Mouse (Mus musculus): ENCODE results near the gene Tarbp2. TPM values are rescaled to one million over a fixed set of nuclear protein-coding genes. Genes with fewer than 3 reads are reported as not detected.

The Tarbp2 gene
- polyA plus RNA-seq, 1 experiment from 2014 or later, result 108 TPM

DNA sequence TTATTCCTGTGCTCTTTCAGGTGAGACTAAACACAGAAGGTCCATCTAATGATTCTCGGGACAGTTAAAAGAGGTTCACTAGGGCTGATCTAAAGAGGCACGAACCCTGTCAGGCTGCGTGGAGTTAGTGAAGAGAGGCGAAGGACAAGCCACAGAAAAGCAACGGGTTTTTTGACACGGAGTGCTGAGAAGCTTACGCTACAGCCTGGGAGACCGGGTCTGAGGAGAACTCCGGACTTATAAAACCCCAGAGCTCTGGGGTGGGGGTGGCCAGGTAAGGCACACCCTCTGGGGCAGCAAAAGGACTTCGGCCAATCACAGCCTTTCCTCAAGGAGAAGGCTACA lies 389 bp upstream of the Tarbp2 start:
- H3K4me1 ChIP-seq, result peaks cover 44% of the 10 kb centered on the region
- H3K36me3 ChIP-seq (replicated peaks), result no peaks in the 10 kb centered on the region; the same call in 1 of the 2 replicates
- H3K4me3 ChIP-seq, result peak overlapping the region; percentile 66
- WGBS, result under 1% methylated on average over 10 of the region's 10 CpGs
- H3K27me3 ChIP-seq (replicated peaks), result no peaks in the 10 kb centered on the region
- H3K4me2 ChIP-seq, result peak overlapping the region; percentile 88
- ATAC-seq (replicated peaks), result no peak
- no peaks in the 10 kb centered on the region for H3K9me3 ChIP-seq
- H3K27ac ChIP-seq, result peak overlapping the region; percentile 100
- H3K9ac ChIP-seq, result peak overlapping the region; percentile 81

DNA sequence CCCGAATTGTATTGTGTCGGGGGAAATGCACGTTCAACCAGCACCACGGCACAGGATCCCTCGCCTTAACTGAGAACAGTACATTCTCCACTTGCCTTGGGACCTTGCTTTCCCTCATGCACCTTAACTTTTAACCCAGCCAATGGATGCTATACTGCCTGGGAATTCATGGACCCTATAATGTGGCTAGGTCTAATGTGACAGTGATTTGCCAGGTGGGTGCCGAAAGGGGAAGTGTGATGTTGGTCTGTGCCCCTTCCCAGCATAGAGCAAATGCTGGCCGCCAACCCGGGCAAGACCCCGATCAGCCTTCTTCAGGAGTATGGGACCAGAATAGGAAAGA lies 838 bp downstream of the Tarbp2 start:
- 23% methylated on average over 9 of the region's 9 CpGs for WGBS
- Histone ChIP-seq H3K4me2 (peak overlapping the region; percentile 88), H3K4me1 (peaks cover 34% of the 10 kb centered on the region), H3K4me3 (peak overlapping the region; percentile 66), H3K27ac (peak overlapping the region; percentile 100), H3K36me3 (replicated peaks) (peaks cover 4% of the 10 kb centered on the region; the same call in 1 of the 2 replicates), H3K9ac (peak overlapping the region; percentile 83), H3K27me3 (replicated peaks) (no peaks in the 10 kb centered on the region), H3K9me3 (no peaks in the 10 kb centered on the region)
- no peak for ATAC-seq (replicated peaks)

DNA sequence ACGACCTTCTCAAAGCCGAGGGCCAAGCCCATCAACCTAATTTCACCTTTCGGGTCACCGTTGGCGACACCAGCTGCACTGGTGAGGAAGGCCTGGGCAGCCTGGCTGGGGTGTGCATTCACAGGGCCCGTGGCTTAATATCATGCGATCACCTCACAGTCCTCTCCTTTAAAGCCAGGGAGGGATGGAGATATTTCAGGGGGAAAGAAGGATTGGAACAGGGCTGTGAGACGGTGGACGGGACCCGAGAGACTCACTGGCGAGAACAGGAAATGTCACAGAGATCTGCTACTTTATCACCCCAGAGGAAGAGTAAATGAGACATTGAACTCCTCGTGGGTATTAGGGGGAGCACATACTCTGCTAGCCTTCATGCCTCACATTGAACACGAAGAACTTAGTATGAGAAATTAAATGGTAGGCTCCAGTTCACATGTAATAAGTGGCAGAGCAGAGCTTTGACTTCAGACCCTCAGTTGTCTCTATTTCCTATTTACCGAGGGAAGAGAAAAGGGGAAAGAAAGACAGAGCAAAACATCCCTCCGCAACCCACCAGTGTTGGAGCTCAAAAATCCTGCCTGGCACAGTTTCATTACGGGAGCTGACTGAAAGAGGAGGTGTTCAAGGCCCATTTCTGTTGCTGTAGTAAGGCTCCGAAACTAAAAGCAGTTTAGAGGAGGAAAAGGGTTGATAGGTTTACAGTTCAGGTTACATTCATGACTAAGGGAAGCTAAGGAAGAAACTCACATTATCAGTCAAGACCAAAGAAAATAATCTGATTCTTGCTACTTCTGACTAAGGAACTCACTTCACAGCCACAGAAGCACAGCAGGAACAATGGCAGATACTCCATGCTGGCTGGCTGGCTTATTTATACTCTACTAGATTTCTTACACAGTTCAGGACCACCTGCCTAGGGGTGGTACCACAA lies 1.5 kb downstream of the Tarbp2 start:
- Histone ChIP-seq H3K27me3 (replicated peaks) (no peaks in the 10 kb centered on the region), H3K27ac (peak overlapping the region; percentile 100), H3K4me3 (peak overlapping the region; percentile 66), H3K9ac (peak overlapping the region; percentile 83), H3K4me1 (peaks cover 29% of the 10 kb centered on the region), H3K36me3 (replicated peaks) (peaks cover 6% of the 10 kb centered on the region; the same call in 1 of the 2 replicates), H3K4me2 (peak overlapping the region; percentile 88), H3K9me3 (no peaks in the 10 kb centered on the region)
- ATAC-seq (replicated peaks), result no peak
- 71% methylated on average over 17 of the region's 17 CpGs for WGBS

DNA sequence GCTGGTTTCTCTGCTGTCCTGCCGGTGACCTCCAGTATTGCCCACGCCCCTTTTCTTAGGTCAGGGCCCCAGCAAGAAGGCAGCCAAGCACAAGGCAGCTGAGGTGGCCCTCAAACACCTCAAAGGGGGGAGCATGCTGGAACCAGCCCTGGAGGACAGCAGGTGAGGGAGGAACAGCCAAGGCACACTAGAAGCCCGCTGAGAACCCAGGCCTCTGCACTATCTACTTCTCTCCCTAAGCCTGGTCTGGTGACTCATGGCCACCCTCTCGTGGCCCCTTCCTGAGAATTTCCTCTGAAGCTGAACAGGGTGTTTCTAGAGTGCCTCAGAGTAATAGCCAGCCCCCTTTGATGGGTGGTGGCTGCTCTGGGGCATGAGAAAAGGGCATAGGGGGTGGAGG lies 2.4 kb downstream of the Tarbp2 start:
- Histone ChIP-seq H3K27ac (no peak overlapping the region), H3K4me2 (no peak overlapping the region), H3K4me3 (no peak overlapping the region), H3K36me3 (replicated peaks) (peaks cover 6% of the 10 kb centered on the region; the same call in 1 of the 2 replicates), H3K4me1 (peaks cover 20% of the 10 kb centered on the region), H3K9me3 (no peaks in the 10 kb centered on the region), H3K9ac (no peak overlapping the region; the same call in 1 of the 2 replicates), H3K27me3 (replicated peaks) (no peaks in the 10 kb centered on the region)
- no peak for ATAC-seq (replicated peaks)
- WGBS, result 94% methylated on average over 4 of the region's 4 CpGs

DNA sequence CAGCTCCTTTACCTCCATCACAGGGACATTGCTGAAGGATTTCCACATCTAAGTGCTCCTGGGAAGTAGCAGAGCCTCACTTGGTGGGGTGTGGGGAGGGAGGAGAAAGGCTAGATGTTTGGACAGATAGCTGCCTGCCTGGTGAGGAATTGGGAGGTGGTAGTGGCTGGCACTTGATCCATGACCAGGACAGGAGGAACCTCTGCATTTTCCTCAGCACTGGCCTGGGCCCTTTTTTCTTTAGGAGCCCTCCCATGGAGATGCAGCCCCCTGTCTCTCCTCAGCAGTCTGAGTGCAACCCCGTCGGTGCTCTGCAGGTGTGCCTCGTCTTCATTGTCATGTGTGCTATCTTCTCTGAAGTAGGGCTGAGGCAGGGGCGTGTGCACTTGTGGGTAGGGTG lies 3.5 kb downstream of the Tarbp2 start:
- H3K4me1 ChIP-seq, result peaks cover 12% of the 10 kb centered on the region
- H3K27ac ChIP-seq, result no peak overlapping the region
- no peak overlapping the region for H3K4me2 ChIP-seq
- H3K9ac ChIP-seq, result no peak overlapping the region
- H3K36me3 ChIP-seq (replicated peaks), result peaks cover 6% of the 10 kb centered on the region; the same call in 1 of the 2 replicates
- H3K9me3 ChIP-seq, result no peaks in the 10 kb centered on the region
- H3K27me3 ChIP-seq (replicated peaks), result no peaks in the 10 kb centered on the region
- H3K4me3 ChIP-seq, result no peak overlapping the region
- 82% methylated on average over 4 of the region's 4 CpGs for WGBS
- ATAC-seq (replicated peaks), result no peak

DNA sequence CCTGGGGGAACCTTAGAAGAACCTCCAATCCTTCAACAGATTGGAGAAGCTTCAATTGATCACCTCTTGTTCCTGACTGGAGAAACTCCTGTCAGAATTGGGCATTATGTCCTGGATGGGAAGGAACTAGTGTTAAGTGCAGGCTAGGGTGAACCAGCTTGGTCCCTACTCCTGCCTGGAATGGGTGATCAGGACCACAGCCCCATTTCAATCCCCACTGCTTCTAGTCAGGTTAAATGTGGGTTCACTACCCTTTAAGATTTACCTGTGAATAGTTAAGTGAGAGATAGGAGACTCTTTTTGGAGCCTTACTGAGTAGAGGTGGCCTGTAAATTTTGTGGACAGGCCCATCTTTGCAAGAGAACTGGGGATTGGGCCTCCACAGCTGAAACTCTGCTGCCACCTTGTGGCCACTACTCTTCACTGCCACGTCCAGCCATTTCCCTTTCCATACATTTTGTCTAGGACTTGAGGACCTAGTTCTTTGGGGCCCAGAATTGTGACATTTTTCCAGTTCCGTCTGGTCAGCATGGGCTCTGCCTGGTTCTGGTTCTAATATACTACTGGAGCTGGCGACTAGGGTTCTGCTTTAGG lies 7.0 kb downstream of the Tarbp2 start, which contains the start of gene Npff:
Gene Npff (minus strand): TSS at position 51 of the 594 bp plus-strand sequence.
- Histone ChIP-seq H3K9ac (no peak within 1 kb of the TSS), H3K4me1 (no peaks in the 10 kb centered on the region), H3K4me3 (no peak within 1 kb of the TSS), H3K9me3 (no peaks in the 10 kb centered on the region), H3K27ac (0 out of 2 replicates have a peak within 1 kb of the TSS, but pooled peaks have one; percentile 17), H3K36me3 (replicated peaks) (peaks cover 11% of the 10 kb centered on the region; the same call in 1 of the 2 replicates), H3K27me3 (replicated peaks) (no peaks in the 10 kb centered on the region), H3K4me2 (no peak within 1 kb of the TSS)
- no peak for ATAC-seq (replicated peaks)
- WGBS, result 9% methylated on average over 3 of the region's 3 CpGs

DNA sequence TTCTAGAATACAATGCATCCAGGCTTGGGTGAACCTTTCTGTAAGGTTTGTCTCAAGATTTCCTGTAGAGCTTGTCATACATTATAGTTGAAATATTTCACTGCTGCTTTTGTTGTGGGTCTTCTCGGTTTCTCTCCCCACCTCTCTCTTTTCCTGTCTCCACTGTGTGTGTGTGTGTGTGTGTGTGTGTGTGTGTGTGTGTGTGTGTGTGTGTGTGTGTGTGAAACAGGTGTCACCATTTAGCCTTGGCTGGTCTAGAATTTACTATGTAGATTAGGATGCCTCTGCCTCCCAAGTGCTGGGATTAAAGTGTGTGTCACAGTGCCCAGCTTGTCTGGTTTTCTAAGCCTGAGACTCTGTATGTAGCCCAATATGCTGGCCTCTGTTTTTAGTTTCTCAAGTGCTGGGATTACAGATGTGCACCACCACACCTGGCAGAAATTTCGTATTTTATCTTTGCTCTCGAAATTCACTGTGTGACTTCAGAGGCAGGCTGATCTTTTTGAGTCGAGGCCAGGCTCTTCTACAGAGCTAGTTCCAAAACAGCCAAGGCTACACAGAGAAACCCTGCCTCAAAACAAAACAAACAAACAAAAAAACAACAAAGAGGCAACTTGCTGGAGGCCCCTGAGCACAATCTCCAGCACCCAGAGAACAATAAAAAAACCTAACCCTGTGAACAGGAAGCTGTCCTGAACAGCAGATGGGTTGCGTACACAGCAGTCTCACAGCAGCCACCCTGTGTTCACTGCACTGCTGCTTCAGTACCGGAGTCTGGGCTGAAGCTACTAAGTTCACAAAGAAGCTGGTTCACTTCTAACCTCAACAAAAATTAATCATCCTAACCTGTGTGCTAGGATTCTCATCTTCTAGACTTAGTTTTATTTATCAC lies 8.4 kb downstream of the Tarbp2 start:
- Histone ChIP-seq H3K9me3 (no peaks in the 10 kb centered on the region), H3K4me2 (no peak overlapping the region), H3K4me1 (no peaks in the 10 kb centered on the region), H3K36me3 (replicated peaks) (peaks cover 19% of the 10 kb centered on the region; the same call in 1 of the 2 replicates), H3K27ac (no peak overlapping the region), H3K4me3 (no peak overlapping the region), H3K9ac (no peak overlapping the region), H3K27me3 (replicated peaks) (no peaks in the 10 kb centered on the region)
- ATAC-seq (replicated peaks), result no peak
- WGBS, result 92% methylated on average over 6 of the region's 6 CpGs

DNA sequence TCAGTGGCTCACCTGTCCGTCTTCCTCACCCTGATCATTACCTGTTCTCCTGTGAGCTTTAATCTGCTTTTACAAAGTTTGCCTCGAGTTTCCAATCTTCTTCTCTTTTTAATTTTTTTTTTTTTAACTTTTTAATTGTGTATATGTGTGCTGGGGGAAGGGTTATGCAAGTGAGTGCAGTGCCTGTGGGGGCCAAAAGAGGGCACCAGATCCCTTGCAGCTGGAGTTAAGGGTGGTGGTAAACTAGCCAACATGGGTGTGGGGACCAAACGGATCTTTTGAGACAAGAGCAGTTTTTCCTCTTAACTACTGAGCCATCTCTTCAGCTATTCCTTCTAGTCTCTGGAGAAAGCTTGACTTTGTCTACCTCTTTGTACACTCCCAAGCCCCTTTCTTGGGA lies 9.9 kb downstream of the Tarbp2 start:
- WGBS, result 75% methylated on average over 3 of the region's 3 CpGs

DNA sequence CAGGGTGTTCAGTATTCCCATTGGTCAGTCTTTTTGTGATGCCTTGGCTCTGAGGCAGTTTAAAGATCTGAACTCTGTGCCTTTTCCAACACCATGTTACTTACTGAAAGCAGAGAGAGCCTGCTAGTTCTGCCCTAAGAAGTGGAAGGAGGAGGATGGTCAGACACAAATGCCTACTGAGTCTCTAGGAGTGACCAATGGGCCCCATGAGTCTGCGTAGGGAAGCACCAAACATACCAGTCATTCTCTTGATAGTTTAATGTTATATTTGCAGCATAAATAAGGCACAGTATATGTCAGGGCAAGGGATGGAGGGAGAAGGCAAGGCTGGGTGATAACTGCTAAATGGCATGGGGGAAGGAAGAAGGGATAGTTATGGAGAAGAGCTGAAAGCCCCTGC lies 10.4 kb downstream of the Tarbp2 start:
- peaks cover 26% of the 10 kb centered on the region; the same call in 1 of the 2 replicates for H3K36me3 ChIP-seq (replicated peaks)
- no peak overlapping the region for H3K9ac ChIP-seq
- no peak for ATAC-seq (replicated peaks)
- no peak overlapping the region for H3K4me2 ChIP-seq
- no peak overlapping the region for H3K4me3 ChIP-seq
- no peaks in the 10 kb centered on the region for H3K27me3 ChIP-seq (replicated peaks)
- WGBS, result 100% methylated on average over 1 of the region's 1 CpGs
- no peak overlapping the region for H3K27ac ChIP-seq
- no peaks in the 10 kb centered on the region for H3K9me3 ChIP-seq
- no peaks in the 10 kb centered on the region for H3K4me1 ChIP-seq

More for the DNA sequence above, 9.9 kb downstream of the Tarbp2 start:
- no peak for ATAC-seq (replicated peaks)
- Histone ChIP-seq H3K4me3 (no peak overlapping the region), H3K9ac (no peak overlapping the region), H3K4me2 (no peak overlapping the region), H3K27ac (no peak overlapping the region), H3K4me1 (no peaks in the 10 kb centered on the region), H3K9me3 (no peaks in the 10 kb centered on the region), H3K27me3 (replicated peaks) (no peaks in the 10 kb centered on the region), H3K36me3 (replicated peaks) (peaks cover 21% of the 10 kb centered on the region; the same call in 1 of the 2 replicates)

DNA sequence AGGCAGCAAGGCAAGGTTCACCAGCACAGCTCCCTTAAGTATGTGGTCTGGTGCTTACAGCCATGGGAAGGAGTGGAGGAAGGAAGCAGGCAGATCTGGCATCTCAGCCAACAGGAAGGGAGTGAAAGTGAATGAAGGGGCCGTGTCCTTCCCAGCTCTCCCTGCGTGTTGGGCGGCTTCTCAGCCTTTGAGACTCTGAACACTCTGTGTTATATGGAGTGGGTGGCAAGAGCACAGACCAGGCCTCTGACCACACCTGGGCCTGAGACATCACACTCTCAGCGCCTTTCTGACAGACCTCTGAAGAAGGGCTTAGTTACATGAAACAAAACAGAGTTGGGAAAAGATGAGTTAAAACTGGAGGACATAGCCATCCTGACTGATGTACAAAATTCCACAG lies 12.6 kb downstream of the Tarbp2 start:
- H3K9ac ChIP-seq, result no peak overlapping the region
- H3K27me3 ChIP-seq (replicated peaks), result no peaks in the 10 kb centered on the region
- no peak overlapping the region for H3K4me2 ChIP-seq
- peaks cover 30% of the 10 kb centered on the region for H3K36me3 ChIP-seq (replicated peaks)
- H3K4me1 ChIP-seq, result no peaks in the 10 kb centered on the region
- no peak overlapping the region for H3K27ac ChIP-seq
- no peak for ATAC-seq (replicated peaks)
- H3K9me3 ChIP-seq, result no peaks in the 10 kb centered on the region
- H3K4me3 ChIP-seq, result no peak overlapping the region
- WGBS, result 93% methylated on average over 4 of the region's 4 CpGs

DNA sequence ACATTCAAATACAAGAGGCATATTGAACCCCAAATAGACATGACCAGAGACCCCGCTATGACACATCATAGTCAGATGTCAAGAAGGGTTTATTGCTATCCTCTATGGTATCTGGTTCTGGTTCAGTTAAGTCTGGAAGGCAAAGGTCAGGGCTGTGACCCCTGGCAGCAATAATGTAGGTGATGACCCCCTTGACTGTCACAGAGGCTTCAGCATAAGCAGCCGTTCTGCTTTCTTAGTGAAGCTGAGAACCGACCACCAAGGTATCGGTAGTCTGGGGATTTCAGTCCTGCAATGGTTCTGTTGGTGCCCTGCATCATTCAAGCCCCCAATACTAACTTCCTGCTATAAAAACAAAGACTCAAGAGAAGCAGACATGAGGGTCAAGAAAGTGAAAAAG lies 13.6 kb downstream of the Tarbp2 start:
- Histone ChIP-seq H3K27me3 (replicated peaks) (no peaks in the 10 kb centered on the region), H3K36me3 (replicated peaks) (peaks cover 36% of the 10 kb centered on the region), H3K4me3 (no peak overlapping the region), H3K9ac (no peak overlapping the region), H3K4me2 (no peak overlapping the region), H3K9me3 (no peaks in the 10 kb centered on the region), H3K4me1 (no peaks in the 10 kb centered on the region), H3K27ac (no peak overlapping the region)
- ATAC-seq (replicated peaks), result no peak
- WGBS, result 87% methylated on average over 4 of the region's 4 CpGs

All from midbrain, embryonic 15.5 days (tissue).